In genomic region chr16:96322739-96323138, GRCm38 (mm10) we compare ENCODE assay signal across 22 mouse cellular contexts.
"Had no signal": no experiment of that assay in that cellular context is flagged by ENCODE, and none has a peak within 500 bp of the region (broad histone marks: within the 10 kb centered on the region; RNA-seq: fewer than 3 reads in every experiment).

No protein-coding gene starts in this region.

- H3K9ac ChIP-seq: intestine, embryonic 15.5 days; limb, embryonic 13.5 days; liver, embryonic 14.5 days; liver, postnatal 0 days; lung, embryonic 14.5 days; midbrain, embryonic 12.5 days; midbrain, embryonic 15.5 days; neural tube, embryonic 12.5 days; neural tube, embryonic 15.5 days had no signal

- H3K4me1 ChIP-seq: neural tube, embryonic 12.5 days had no signal

- DNase-seq: layer of hippocampus, adult 9-11 months; liver; liver, postnatal 0 days; lung, embryonic 14.5 days; right cerebral cortex, adult 18-20 months; right cerebral cortex, postnatal 14 days; right cerebral cortex, postnatal 4 days; thymus, adult 2 months; thymus, postnatal 14 days; thymus, postnatal 4 days had no signal

- H3K27me3 ChIP-seq: intestine, embryonic 15.5 days; midbrain, embryonic 12.5 days; midbrain, embryonic 15.5 days; neural tube, embryonic 12.5 days; neural tube, embryonic 15.5 days had no signal

- H3K9me3 ChIP-seq: intestine, embryonic 15.5 days; limb, embryonic 10.5 days; limb, embryonic 13.5 days; midbrain, embryonic 12.5 days; midbrain, embryonic 15.5 days; neural tube, embryonic 12.5 days; neural tube, embryonic 15.5 days had no signal

- H3K4me2 ChIP-seq: intestine, embryonic 15.5 days; limb, embryonic 13.5 days; lung, embryonic 14.5 days; midbrain, embryonic 12.5 days; midbrain, embryonic 15.5 days; neural tube, embryonic 12.5 days; neural tube, embryonic 15.5 days had no signal

- H3K36me3 ChIP-seq: intestine, embryonic 15.5 days; limb, embryonic 10.5 days; limb, embryonic 13.5 days; midbrain, embryonic 12.5 days; midbrain, embryonic 15.5 days; neural tube, embryonic 12.5 days; neural tube, embryonic 15.5 days had no signal

- H3K4me3 ChIP-seq: intestine, embryonic 15.5 days; limb, embryonic 10.5 days; limb, embryonic 13.5 days; midbrain, embryonic 12.5 days; midbrain, embryonic 15.5 days; neural tube, embryonic 12.5 days; neural tube, embryonic 15.5 days had no signal

- ATAC-seq: intestine, embryonic 15.5 days; liver, postnatal 0 days; lung, postnatal 0 days; midbrain, embryonic 15.5 days had no signal

- H3K27ac ChIP-seq: intestine, embryonic 15.5 days; kidney, postnatal 0 days; limb, embryonic 10.5 days; limb, embryonic 13.5 days; liver, embryonic 14.5 days; macrophage; midbrain, embryonic 12.5 days; midbrain, embryonic 15.5 days; neural tube, embryonic 12.5 days; neural tube, embryonic 15.5 days; stomach, postnatal 0 days had no signal
